Mouse (Mus musculus): Measurements from ENCODE around the gene Gm28710. TPM values are rescaled to one million over a fixed set of nuclear protein-coding genes. Genes with fewer than 3 reads are reported as not detected.

Gm28710 gene
- polyA plus RNA-seq, 1 experiment from 2014 or later: not detected

Other genes with a start within 250 kb of the Gm28710 start
- gene Hgf, start 238.3 kb upstream of the Gm28710 start, polyA plus RNA-seq (2016; fragmentation: Nextera tagmentation; extraction: Ambion mirVana): 4.6 and 5.5 TPM in 2 replicates

Measured in embryonic facial prominence, embryonic 12.5 days (tissue).